Mouse (Mus musculus) duodenum, adult 2 months (tissue): ENCODE data around the gene Dgcr2. TPM values are rescaled to one million over a fixed set of nuclear protein-coding genes. Genes with fewer than 3 reads are reported as not detected.

Experiments
- polyA plus RNA-seq: library from polyadenylated mRNA; depleted of rRNA; stranded (reverse); fragments of >200 nt; gene quantifications from 2 replicates; pipeline ENCODE4 v1.2.3, GENCODE M21; 2012; ENCODE audit warnings: low replicate concordance; rRNA removed

The Dgcr2 gene
- polyA plus RNA-seq, result 105 and 128 TPM in 2 replicates

DNA sequence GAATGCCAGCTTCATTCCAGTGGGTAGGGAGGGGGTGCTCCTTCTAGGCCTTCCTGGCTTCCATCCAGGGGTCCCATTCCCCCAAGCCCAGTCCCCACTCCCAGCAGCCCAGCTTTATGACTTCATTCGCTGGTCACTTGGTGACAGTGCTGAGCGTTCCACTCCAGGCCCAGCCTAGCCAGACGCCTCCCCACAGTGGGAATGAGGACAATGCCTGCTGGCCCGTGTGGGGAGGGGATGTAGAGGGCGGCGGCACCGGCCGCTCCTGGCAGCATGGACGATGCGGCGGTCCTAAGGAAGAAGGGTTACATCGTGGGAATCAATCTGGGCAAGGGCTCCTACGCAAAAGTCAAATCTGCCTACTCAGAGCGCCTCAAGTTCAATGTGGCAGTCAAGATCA is at the start of gene Dgcr2, which contains the start of gene Tssk2:
TSS of gene Dgcr2 (minus strand) at position 101 of the 400 bp plus-strand sequence.
TSS of gene Tssk2 (plus strand) at position 176 of the 400 bp plus-strand sequence.

DNA sequence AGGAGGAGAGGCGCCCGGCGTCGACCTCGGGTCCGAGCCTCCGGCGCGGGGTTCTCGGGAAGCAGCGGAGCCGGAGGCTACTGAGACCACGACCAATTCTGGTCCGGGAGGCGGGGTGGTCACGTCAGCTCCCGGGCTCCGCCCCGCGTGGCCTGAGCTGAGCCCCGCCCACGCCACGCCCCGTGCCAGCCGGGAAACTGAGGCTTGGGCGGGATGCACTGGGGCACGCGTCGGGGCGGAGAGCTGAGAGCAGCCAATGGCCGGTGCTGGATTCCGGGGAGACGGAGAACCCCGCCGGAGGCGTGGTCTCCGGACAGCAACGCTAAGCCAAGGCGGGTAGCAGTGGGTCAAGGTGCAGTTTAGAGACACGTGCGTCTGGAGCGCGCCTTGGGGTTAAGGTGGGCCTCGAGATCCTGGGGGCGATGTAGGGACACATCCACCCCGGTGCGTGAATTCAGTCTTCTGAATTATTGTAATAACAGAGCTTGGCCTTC is 29.8 kb upstream of the Dgcr2 start, which contains the start of gene Slc25a1:
TSS of gene Slc25a1 (minus strand) at position 133 of the 494 bp plus-strand sequence.

DNA sequence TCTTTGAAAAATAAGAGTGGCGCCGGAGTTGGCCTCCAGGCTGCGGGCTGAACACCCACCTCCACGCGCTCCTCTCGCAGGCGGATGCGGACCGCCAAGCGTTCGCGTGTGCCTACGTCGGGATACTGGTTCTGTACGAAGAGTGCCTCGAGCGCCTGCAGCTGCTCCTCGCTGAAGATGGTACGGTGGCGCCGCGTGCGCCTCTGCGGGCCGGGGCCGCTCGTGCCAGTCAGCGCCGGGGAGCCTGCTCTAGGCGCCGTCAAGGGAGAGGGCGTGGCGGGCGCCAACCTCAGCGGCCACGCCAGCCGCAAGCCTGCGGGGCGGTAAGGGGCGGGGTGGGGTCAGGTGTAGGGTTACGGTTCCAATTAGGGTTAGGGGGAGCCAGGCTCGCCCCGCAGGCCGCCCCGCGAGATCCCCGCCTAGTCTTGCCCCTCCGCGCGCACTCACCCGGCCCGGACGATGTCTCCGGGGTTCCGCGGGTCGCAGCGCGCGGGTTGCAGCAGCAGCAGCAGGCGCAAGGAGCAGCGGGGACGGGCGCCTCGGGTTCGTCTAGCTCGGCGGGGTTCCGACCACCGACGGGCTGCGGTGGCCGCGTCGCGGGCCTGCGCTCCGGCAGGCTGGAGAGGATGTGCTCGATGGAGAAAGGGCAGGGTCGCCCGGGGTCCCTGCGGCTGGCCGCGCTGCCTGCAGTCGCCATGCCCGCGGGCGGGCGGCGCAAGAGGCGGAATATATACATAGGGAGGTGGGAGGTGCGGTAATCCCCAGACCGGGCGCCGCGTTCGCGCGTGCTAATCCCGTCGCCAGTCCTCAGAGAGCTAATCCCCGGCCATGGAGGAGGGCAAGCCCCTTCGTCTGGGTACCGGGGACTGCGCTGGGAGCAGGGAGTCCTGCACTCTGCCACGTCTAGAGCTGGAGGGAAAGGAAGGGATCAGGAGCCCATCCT is 16.2 kb upstream of the Dgcr2 start, which contains the start of gene Gsc2:
TSS of gene Gsc2 (minus strand) at position 753 of the 943 bp plus-strand sequence.

DNA sequence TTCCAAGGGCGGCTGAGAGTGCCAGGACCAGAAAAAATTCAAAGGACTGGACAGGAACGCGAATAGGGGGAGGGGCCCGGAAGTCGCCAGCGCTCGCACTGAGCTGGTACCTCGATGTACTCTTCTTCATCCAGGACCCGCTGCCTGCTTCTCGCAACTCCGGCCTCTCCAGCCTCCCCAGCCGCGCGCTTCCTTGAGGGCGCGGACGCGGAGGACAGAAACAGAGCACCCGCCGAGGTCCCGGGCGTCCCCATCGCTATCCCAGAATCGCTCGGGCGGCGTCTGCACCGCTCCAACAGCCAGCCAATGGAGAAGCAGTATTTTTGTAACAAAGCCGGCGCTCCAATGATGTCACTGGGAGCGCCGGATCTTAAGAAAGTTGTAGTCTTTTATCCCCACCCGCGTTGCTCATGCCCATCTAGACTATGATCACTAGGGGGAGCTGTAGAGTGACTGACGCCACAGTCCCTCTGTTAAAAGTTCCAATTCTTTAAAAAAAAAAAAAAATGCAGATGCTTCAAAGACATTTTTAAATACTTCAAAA is 12.8 kb upstream of the Dgcr2 start, which contains the start of gene Ess2:
TSS of gene Ess2 (minus strand) at position 297 of the 544 bp plus-strand sequence.

DNA sequence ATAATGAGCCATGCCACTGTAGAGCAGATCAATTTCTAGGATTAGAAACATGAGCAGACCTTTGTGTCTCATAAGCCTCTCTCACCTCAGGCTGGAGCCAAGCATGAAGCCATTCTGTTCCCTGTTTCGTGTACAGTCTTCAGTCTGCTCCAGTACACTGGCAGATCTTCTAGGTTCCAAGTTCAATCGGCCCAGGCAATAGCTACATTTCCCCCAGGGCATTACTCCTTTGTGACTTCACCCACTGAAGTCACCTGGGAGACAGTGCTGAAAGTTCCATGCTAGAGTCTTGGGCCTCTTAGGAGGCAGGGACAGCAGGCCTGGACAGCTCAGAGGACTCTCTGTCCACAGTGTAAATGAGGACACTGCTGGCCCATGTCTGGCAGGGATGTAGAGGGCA is 4.4 kb downstream of the Dgcr2 start, which contains the start of gene Tssk1:
TSS of gene Tssk1 (plus strand) at position 301 of the 400 bp plus-strand sequence.

DNA sequence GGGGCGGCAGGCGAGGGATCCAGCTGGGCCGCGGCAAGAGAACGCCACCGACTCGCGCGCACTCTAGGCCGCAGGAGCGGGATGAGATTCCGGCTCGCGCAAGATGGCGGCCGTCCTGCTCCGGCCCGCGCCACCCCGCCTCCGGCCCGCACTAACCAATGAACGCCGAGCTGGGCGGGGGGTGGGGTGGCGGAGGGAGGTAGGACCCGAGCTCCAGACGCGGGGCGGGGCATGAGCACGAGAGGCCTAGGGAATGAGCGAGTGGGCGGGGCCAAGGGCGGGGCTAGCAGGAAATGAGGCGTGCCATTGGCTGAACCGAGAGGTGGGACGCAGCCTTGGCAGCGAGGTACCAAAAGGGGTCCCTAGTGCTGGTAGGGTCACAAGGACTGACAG is 6.8 kb downstream of the Dgcr2 start, which contains the start of gene Gm20518:
TSS of gene Gm20518 (minus strand) at position 105 of the 393 bp plus-strand sequence.

DNA sequence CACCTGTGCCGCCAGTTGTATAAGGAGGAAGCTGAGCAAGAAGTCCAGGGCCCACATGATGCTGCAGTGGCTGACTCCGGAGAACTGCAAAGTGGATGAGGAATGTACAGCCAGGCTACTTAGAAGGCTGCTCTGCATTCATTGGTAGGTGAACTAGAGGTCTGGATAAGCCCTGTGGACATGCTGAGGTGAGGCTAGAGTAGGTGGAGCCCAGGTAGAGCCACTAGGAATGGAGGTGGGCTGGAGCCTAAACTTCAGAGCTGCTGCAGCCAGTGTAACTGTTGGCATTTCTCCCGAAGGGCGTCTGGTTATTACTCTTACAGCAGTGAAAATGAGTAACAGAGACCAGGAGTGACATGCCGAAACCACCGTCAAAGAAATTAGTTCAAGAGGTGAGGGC is 60.3 kb downstream of the Dgcr2 start, which contains the start of gene Car15:
TSS of gene Car15 (minus strand) at position 314 of the 400 bp plus-strand sequence.

DNA sequence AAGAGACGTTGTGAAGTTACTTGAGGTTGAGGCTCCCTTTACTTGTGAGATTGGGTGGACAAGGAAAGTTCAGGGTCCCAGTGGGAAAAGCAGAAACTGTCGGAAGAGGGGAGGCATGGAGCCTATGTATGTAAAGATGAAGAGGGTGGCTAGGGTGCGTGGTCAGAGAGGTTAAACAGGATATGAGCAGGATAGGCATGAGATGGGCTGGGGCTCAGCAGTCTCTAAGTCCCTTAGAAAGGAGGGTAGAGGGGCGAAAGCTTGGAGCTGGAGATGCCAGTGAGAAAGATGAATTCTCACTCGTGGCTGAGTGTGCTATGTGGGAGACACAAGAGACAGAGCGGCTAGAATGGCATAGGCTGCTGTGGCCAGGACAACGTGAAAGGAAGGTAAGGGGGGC is 65.5 kb downstream of the Dgcr2 start, which contains the start of gene B830017H08Rik:
TSS of gene B830017H08Rik (plus strand) at position 301 of the 400 bp plus-strand sequence.

DNA sequence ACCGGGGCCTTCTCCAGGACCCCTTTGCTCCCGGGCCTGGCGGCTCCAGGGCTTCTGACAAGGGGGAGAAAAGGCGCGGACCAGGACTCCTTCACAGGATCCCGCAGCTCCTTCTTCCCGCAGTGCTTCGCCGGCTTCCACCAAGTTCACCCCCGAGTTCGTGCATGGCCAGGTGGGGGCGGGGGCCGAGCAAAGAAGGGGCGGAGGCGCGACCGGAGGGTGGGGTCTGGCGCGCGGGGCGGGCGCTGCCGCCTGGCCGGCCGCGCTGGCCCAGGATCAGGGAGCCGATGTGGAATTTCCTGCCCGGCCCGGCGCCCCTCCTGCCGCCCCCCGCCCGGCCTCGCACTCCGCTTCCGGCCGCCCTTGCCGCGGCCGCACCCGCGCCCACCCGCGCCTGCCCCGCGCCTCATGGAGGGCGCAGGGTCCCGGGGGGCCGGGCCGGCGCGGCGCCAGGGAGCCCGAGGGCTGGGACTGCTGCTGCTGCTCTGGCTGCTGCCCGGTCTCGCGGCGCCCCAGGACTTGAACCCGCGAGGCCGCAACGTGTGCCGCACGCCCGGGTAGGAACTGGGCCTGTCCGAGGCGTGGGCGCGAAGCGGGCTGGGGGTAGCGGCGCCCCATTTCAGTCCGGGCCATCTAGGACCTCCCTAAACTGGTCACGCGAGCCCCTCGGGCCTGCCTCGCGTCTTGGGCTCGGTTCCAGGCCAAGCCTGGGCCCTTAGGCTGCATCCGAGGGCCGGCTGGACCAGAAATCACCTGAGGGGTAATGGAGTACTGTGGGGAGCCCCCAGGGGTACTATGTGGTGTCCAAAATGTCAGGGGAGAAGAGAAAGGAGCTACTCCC is 101.2 kb downstream of the Dgcr2 start, which contains the start of gene Scarf2:
TSS of gene Scarf2 (plus strand) at position 312 of the 841 bp plus-strand sequence.

Other genes with a start within 250 kb of the Dgcr2 start
- gene Med15, start 165.7 kb downstream of the Dgcr2 start, polyA plus RNA-seq, result 85.9 and 111 TPM in 2 replicates
- gene Klhl22, start 138.9 kb downstream of the Dgcr2 start, polyA plus RNA-seq, result 24.2 and 34.0 TPM in 2 replicates
- 32.0 and 34.5 TPM in 2 replicates for gene Scarf2, start 101.3 kb downstream of the Dgcr2 start, polyA plus RNA-seq
- 0.05 TPM in 1 of 2 replicates, not detected in the other for gene B830017H08Rik, start 65.4 kb downstream of the Dgcr2 start, polyA plus RNA-seq
- gene Car15, start 60.2 kb downstream of the Dgcr2 start, polyA plus RNA-seq, result 9.6 and 13.0 TPM in 2 replicates
- gene Gm20518, start 6.9 kb downstream of the Dgcr2 start, polyA plus RNA-seq, result 0.96 and 1.7 TPM in 2 replicates
- 0.05 TPM in 1 of 2 replicates, not detected in the other for gene Tssk1, start 4.3 kb downstream of the Dgcr2 start, polyA plus RNA-seq
- gene Tssk2, start 75 bp upstream of the Dgcr2 start, polyA plus RNA-seq, result not detected in 2 replicates
- gene Ess2, start 12.8 kb upstream of the Dgcr2 start, polyA plus RNA-seq, result 14.2 and 14.3 TPM in 2 replicates
- not detected in 2 replicates for gene Gsc2, start 16.5 kb upstream of the Dgcr2 start, polyA plus RNA-seq
- gene Slc25a1, start 29.7 kb upstream of the Dgcr2 start, polyA plus RNA-seq, result 321 and 435 TPM in 2 replicates
- gene Vpreb2, start 81.9 kb upstream of the Dgcr2 start, polyA plus RNA-seq, result not detected in 2 replicates
- 67.4 and 199 TPM in 2 replicates for gene Dgcr6, start 154.3 kb upstream of the Dgcr2 start, polyA plus RNA-seq
- 50.2 and 81.1 TPM in 2 replicates for gene Prodh, start 191.6 kb upstream of the Dgcr2 start, polyA plus RNA-seq
- 11.3 and 34.8 TPM in 2 replicates for gene Rtn4r, start 229.1 kb upstream of the Dgcr2 start, polyA plus RNA-seq